Mouse (Mus musculus): ENCODE measurements around the gene Tubb3.

The Tubb3 gene

DNA sequence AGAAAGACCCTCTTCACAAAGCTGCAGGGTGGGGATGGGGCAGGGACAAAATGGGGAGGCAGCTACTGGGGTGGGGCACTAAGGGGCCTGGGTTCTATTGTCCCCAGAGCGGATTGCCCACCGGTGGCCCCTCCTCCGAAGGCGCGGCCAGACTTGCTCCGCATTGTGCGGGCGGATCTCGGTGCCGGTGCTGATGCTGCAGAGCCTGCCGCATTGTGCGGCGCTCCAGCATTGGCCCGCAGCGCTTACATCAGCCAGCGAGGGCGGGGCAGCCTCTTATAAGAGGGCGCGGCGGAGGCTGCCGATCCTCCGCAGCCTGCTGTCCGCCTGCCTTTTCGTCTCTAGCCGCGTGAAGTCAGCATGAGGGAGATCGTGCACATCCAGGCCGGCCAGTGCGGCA is at the start of gene Tubb3:
Gene Tubb3 (plus strand): TSS at position 179 of the 400 bp plus-strand sequence.
- peak; percentile 87 for DNase-seq (ENCODE audit: low spot score)

- peak; percentile 94 for DNase-seq (ENCODE audit: low spot score)
These were observed 37.6 kb upstream of the Tubb3 start, which contains the start of gene Tcf25 for GRCm38 (mm10) chr8:123373403-123374238. TSS of gene Tcf25 (plus strand) at chr8:123373753.

DNA sequence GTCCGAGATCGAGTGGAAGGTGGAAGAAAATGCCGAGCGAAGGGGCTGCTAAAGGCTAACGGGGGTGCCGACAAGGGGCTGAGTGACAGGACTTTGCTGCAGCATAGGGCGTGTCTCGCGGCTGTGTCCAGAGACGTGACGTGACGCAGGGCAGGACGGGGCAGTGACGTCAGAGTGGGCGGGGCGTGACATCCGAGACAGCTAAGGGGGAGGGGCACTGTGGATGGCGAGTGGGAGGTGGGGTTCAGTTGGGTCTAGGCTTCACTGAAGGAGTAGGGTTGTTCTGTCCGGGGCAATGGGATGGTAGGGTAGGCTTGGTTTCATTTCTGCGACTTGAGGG is 37.0 kb upstream of the Tubb3 start:
- DNase-seq (ENCODE audit: low spot score): peak; percentile 87

GRCm38 (mm10) chr8:123375701-123376100 is 35.5 kb upstream of the Tubb3 start:
- DNase-seq (ENCODE audit: low spot score): no peak

DNA sequence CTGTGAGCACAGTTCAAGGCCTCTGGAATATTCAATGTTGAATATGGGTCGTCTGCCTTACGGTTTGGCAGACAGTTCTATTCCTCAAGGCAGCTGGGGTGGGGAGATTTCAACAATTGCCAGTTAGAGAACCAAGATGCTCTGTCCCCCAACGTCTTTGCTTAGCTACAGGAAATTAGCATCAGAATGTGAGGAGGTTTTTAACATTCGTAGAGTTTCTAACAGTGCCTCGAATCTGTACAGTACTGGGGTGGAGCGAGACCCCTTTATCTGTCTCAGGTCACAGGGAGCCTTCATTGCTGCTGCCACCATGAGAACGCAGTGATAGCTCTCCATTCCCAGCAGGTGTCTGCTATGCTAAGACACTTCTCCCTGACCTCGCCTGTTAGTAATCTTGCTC is 35.1 kb upstream of the Tubb3 start:
- no peak for DNase-seq (ENCODE audit: low spot score)

DNA sequence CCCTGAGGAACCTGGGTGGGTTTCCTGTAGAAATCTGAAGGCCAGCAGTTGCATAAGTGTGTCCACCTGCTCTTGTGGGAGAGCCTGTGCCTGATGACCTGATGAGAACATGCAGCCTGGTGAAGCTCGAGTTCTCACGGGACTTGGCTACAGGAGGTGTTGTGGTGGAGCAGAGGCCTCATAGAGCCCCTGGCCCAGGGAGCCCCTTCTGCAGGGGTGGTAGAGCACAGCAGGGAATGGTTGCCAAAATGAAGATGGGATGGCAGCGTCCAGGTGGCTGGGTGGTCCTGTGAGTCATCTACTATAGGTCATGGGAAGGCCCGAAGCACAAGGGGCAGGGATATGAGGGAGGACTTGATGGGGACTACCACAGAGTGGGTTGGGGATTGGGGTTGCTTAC is 29.5 kb upstream of the Tubb3 start:
- DNase-seq (ENCODE audit: low spot score): no peak

DNA sequence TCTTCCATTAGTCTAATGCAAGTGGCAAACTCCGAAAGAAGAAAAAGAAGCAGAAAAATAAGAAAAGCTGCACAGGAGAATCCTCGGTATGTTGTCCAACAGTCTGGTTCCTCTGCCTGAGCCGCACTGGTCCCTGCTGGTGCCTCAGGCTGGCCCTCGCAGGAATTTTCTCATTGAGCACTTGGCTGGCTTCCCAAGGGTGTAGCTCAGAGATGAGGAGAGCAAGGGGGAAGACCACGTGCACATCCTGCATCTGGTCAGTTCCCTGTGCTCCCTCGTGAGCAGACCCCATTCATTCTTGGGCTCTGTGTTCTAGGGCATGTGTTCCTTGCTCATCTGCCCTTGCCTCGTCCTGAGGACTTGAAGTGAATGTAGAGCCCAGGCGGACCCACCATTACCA is 28.7 kb upstream of the Tubb3 start:
- DNase-seq (ENCODE audit: low spot score): no peak

GRCm38 (mm10) chr8:123384883-123385540 is 26.2 kb upstream of the Tubb3 start:
- DNase-seq (ENCODE audit: low spot score): no peak

DNA sequence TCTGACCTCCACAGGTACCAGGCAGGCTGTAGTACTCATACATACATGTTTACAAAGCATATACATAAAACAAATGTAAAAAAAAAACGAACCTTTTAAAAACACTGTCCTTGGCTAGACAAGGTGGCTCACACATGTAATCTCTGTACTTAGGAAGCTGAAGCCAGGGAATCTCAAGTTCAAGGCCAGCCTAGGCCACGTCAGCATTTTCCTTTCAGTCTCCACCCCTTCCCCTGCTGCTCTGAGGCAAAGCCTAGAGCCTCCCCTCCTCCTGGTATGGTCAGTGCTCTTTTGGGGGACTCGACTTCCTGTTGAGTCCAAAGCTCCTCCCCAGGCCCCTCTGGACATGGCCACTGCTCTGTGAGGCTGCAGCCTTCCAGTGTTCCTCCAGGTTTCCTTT is 24.2 kb upstream of the Tubb3 start:
- no peak for DNase-seq (ENCODE audit: low spot score)

DNA sequence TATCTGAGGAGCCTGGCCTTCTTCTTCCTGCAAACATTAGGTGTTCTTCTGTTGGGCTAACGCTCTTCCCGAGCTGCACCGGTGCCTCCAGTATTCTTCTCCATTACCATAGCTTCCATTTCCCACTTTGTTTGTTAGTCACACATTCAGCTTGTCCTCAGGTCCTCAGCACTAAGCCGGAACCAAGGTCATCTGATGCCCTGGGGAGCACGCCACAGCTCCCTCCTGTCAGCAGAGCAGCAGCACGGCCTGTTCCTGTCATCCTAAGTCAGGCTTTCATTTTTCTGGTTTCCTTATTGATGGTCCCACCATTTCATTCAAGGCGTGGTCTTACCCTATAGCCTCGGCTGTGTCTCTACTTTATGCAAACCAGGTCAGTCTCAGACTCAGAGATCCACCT is 23.4 kb upstream of the Tubb3 start:
- no peak for DNase-seq (ENCODE audit: low spot score)

DNA sequence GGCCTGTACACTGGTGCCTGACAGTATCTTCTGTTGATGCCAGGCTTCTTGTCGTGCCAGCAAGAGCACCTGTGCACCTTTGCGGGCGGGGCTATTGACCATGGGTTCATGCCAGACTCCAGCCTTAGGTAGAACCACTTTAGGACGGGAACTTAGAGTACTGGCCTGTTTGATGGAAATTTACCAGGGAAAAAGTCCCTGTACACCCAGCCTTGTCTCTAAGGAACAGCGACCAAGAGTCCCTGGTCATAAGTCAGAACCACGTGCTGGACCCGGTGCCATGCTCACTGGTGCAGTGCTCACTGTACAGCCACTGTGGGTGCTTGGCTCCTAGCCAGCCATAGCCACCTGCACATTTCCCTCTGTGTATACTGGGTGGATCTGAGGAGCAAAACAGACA is 22.2 kb upstream of the Tubb3 start:
- DNase-seq (ENCODE audit: low spot score): no peak

GRCm38 (mm10) chr8:123398308-123398707 is 12.9 kb upstream of the Tubb3 start:
- DNase-seq (ENCODE audit: low spot score): no peak

GRCm38 (mm10) chr8:123401936-123402335 is 9.3 kb upstream of the Tubb3 start:
- no peak for DNase-seq (ENCODE audit: low spot score)

- no peak for DNase-seq (ENCODE audit: low spot score)
These were observed 8.4 kb upstream of the Tubb3 start for GRCm38 (mm10) chr8:123402730-123403326.

GRCm38 (mm10) chr8:123404521-123404920 is 6.7 kb upstream of the Tubb3 start:
- no peak for DNase-seq (ENCODE audit: low spot score)

GRCm38 (mm10) chr8:123406786-123407185 is 4.4 kb upstream of the Tubb3 start, which contains the start of gene Mc1r:
TSS of gene Mc1r (plus strand) at chr8:123407107.
- no peak for DNase-seq (ENCODE audit: low spot score)

GRCm38 (mm10) chr8:123407612-123408011 is 3.6 kb upstream of the Tubb3 start:
- no peak for DNase-seq (ENCODE audit: low spot score)

DNA sequence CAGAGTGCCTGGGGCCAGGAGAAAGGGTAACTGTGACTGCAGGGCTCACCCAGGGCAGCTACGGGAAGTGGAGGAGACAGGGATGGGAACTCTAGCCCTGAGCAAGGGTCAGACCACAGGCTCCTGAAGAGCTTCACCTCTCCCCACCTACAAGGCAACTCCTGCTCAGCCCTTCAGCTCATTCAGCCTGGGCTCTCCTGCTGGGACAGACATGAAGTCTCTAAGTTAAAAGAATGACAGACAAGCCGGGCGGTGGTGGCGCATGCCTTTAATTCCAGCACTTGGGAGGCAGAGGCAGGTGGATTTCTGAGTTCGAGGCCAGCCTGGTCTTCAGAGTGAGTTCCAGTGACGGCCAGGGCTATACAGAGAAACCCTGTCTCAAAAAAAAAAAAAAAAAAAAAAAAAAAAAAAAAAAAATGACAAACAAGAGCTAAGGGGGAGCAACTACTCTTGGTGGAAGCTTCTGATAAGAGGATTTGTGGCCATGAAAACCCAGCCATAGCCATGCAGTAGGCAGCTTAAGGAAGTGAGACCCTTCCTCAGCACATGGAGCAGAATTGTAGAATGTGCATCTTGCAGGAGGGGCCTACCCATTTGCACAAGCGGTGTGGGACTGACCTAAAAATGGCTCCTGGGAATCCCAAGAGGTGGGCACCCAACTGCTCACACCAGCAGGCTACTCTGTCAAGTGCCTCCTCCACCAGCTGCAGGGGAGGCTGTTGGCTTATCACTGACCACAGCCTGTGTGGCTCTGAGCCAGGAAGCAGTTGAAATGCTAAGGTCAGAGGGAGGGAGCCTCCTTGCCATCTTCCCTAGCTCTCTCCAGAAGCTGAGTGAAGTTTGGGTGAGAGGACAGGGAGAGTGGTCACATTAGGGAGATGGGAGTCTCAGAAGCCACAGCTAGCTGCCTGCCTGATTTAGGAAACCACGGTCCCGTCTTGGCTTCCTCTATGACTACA is 2.4 kb upstream of the Tubb3 start:
- DNase-seq (ENCODE audit: low spot score): no peak

- no peak for DNase-seq (ENCODE audit: low spot score)
These were observed 1.1 kb upstream of the Tubb3 start for GRCm38 (mm10) chr8:123410049-123410587.

GRCm38 (mm10) chr8:123410788-123411187 is 436 bp upstream of the Tubb3 start:
- no peak for DNase-seq (ENCODE audit: low spot score)

DNA sequence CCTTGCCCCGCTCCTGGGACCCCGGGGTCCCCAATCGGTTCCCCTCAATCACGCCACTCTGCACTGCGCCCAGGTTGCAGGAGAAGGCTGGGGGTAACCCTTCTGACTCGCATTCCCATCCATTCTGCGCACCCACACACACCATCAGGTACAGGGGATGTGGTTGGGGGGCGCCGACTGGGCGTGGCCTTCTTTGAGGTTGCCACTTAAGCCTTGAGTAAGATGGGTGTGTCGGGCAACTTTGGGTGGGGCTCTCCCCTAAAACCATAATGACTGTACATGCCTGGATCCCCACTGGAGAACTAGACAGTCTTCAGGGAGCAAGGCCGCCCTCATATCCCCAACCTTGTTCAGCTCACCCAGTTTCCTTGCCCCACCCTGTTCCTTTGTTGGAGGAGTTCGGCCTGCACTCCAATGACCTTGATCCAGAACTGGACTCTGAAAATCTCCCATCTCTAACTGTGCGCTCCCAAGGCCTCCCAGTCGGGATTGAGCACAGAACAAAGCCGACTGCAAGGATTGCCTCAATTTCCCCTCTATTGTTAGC is 630 bp downstream of the Tubb3 start:
- no peak for DNase-seq (ENCODE audit: low spot score)

All from left cerebral cortex, adult 11 months (tissue).